Mouse (Mus musculus) forebrain, embryonic 15.5 days (tissue): ENCODE results near the gene Cdkn1a. TPM values are rescaled to one million over a fixed set of nuclear protein-coding genes. Genes with fewer than 3 reads are reported as not detected.

Experiments used
- ATAC-seq: fragments of 200-750 bp; cut with Nextera tagmentation; replicated peaks from 2 replicates; pipeline ENCODE4 v1.8.0; 2017; ENCODE audit warnings: mild to moderate bottlenecking, moderate TSS enrichment, moderate library complexity
- H3K27ac ChIP-seq: fragments of 300-500 bp; sonication (generic); replicated peaks from 2 replicates; pipeline ENCODE4 v1.5.1; 2015; ENCODE audit warnings: mild to moderate bottlenecking, inconsistent platforms
- H3K27me3 ChIP-seq: fragments of 300-500 bp; sonication (generic); 2 replicates; pipeline ENCODE4 v1.6.1; 2015; ENCODE audit warnings: inconsistent platforms
- H3K36me3 ChIP-seq: fragments of 300-500 bp; sonication (generic); 2 replicates; pipeline ENCODE4 v1.6.1; 2015; ENCODE audit warnings: mild to moderate bottlenecking, inconsistent platforms
- H3K4me1 ChIP-seq: fragments of 300-500 bp; sonication (generic); 2 replicates; pipeline ENCODE4 v1.6.1; 2015; ENCODE audit warnings: inconsistent platforms
- H3K4me2 ChIP-seq: fragments of 300-500 bp; sonication (generic); replicated peaks from 2 replicates; pipeline ENCODE4 v1.6.1; 2015; ENCODE audit warnings: mild to moderate bottlenecking, inconsistent platforms
- H3K4me3 ChIP-seq: fragments of 300-500 bp; sonication (generic); 2 replicates; pipeline ENCODE4 v1.5.1; 2015; ENCODE audit warnings: mild to moderate bottlenecking, inconsistent platforms
- H3K9ac ChIP-seq: fragments of 300-500 bp; sonication (generic); replicated peaks from 2 replicates; pipeline ENCODE4 v1.6.1; 2015; ENCODE audit warnings: mild to moderate bottlenecking, inconsistent platforms
- H3K9me3 ChIP-seq: fragments of 300-500 bp; sonication (generic); 2 replicates; pipeline ENCODE4 v1.6.1; 2016; ENCODE audit warnings: inconsistent platforms
- WGBS: fragments of 180-500 bp; shearing (Covaris S2); methylation state at CpG from one replicate; pipeline ENCODE4 v1.1.7; 2015; ENCODE audit warnings: mixed read lengths; 5-methylcytosine and 5-hydroxymethylcytosine counted together
- polyA plus RNA-seq: library from polyadenylated mRNA; unstranded; fragments of >200 nt; fragmentation: Nextera tagmentation; extraction: Ambion mirVana; gene quantifications from 2 replicates; pipeline ENCODE4 v1.2.1, GENCODE M21; 2015

Gene Cdkn1a
- polyA plus RNA-seq, 1 experiment from 2014 or later, result 39.4 TPM

DNA sequence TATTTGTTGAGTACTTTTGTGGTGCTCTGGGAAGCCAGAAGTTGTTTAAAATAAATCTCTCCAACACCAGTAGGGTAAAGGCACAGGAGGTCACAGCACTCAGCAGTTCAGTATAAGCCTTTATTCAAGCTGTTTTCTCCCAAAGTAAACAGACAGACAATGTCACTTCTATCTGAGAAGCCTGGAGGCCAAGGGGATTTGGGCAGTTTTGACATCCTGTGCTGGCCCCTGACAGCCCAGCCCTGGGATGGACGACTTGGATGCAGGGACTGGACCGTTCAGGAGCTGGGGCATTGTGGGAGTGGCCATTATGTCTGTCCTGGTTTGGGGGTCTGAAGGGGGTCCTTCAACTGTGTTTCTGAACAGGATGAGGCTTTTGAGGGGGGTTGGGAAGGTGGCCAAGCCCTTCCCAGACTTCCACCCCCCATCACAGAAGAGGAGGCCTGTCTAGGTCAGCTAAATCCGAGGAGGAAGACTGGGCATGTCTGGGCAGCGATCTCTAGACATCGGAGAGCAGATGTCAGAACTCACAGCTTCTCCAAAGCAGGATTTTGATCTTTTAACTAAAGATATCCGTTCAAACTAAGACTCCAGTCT lies 670 bp downstream of the Cdkn1a start:
- 48% methylated on average over 6 of the region's 6 CpGs for WGBS
- H3K9ac ChIP-seq, result no peak overlapping the region
- H3K27me3 ChIP-seq, result peaks cover 13% of the 10 kb centered on the region; the same call in 1 of the 2 replicates
- H3K9me3 ChIP-seq, result no peaks in the 10 kb centered on the region
- no peak for ATAC-seq
- H3K27ac ChIP-seq, result no peak overlapping the region
- peaks cover 25% of the 10 kb centered on the region for H3K4me1 ChIP-seq
- no peak overlapping the region for H3K4me2 ChIP-seq
- H3K4me3 ChIP-seq, result no peak overlapping the region
- no peaks in the 10 kb centered on the region for H3K36me3 ChIP-seq

DNA sequence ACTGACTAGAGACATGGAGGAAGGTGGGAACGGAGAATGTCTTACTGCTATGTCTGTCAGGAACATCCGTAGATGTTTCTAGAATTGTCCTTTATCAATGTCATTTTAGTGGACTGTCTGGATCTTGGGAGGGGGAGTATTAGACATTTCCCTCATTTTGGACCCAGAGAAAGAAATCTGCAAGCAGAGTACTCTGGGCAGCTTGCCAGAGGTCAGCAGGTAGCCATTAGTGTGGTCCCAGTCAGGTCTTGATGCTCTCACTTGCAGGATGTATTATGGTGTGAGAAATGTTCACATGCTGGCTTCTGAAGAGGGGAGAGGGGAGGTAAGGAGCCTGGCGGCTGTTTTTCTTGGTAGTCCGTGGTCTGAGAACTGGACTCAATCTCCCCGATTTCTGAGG lies 1.7 kb downstream of the Cdkn1a start:
- no peak overlapping the region for H3K27ac ChIP-seq
- no peak overlapping the region for H3K4me2 ChIP-seq
- WGBS, result 61% methylated on average over 5 of the region's 5 CpGs
- no peak for ATAC-seq
- no peaks in the 10 kb centered on the region for H3K9me3 ChIP-seq
- H3K9ac ChIP-seq, result no peak overlapping the region
- no peaks in the 10 kb centered on the region for H3K36me3 ChIP-seq
- peaks cover 25% of the 10 kb centered on the region for H3K4me1 ChIP-seq
- no peak overlapping the region for H3K4me3 ChIP-seq
- H3K27me3 ChIP-seq, result peaks cover 17% of the 10 kb centered on the region; the same call in 1 of the 2 replicates

DNA sequence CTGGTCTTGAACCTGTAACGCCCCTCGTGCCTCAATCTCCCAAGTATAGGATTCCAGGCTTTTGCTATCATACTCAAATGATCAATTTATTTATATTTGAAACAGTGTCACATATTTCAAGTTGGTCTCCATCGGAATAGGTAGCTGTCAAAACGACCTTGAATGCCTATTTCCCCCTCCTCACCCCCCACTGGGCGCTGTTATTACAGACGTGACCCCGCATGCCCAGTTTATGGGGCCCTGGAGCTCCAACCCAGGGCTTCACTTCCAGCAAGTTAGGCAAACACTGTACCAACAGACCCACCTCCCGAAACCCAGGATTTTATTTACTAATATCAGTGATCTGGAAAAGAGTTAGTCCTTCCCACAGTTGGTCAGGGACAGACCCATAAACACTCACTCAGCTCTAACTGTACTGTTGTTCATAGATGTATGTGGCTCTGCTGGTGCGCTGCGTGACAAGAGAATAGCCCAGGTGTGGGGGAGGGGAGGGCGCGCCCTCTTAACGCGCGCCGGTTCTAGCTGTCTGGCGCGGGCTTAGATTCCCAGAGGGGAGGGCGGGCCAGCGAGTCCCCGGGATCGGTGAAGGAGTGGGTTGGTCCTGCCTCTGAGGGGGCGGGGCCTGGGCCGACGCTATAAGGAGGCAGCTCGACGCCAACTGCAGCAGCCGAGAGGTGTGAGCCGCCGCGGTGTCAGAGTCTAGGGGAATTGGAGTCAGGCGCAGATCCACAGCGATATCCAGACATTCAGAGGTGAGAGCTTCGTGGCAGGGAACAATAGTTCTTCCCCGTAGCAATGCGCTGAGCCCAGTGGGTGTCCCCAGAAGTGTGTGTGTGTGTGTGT lies 2.6 kb downstream of the Cdkn1a start:
- Histone ChIP-seq H3K27me3 (peaks cover 17% of the 10 kb centered on the region; the same call in 1 of the 2 replicates), H3K9ac (peak overlapping the region; percentile 54), H3K9me3 (no peaks in the 10 kb centered on the region), H3K36me3 (no peaks in the 10 kb centered on the region), H3K27ac (no peak overlapping the region), H3K4me1 (peaks cover 25% of the 10 kb centered on the region), H3K4me2 (peak overlapping the region; percentile 81), H3K4me3 (peak overlapping the region; percentile 55)
- peak; percentile 86 for ATAC-seq
- 8% methylated on average over 36 of the region's 36 CpGs for WGBS

DNA sequence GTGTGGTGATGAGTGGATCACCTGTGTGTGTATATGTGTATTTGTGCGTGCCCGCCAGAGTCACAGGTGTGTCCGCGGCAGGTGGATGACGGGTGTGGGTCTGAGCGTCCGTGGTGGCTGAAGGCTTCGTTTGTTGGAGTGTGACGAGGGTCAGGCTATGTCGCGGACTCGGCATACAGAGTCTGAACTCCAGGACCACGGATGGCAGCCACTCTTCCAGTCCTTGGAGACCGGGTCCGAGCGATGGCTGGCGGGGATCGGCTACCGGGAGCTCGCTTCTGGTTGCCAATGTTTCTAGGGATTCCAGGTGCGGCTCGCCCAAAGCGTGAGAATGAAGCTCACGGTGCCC lies 3.2 kb downstream of the Cdkn1a start:
- Histone ChIP-seq H3K9me3 (no peaks in the 10 kb centered on the region), H3K27me3 (peaks cover 17% of the 10 kb centered on the region; the same call in 1 of the 2 replicates), H3K9ac (peak overlapping the region; percentile 54), H3K4me3 (peak overlapping the region; percentile 55), H3K4me2 (peak overlapping the region; percentile 81), H3K27ac (no peak overlapping the region), H3K4me1 (peaks cover 25% of the 10 kb centered on the region), H3K36me3 (no peaks in the 10 kb centered on the region)
- ATAC-seq, result peak; percentile 5; the same call in 1 of the 2 replicates
- WGBS, result under 1% methylated on average over 24 of the region's 24 CpGs

DNA sequence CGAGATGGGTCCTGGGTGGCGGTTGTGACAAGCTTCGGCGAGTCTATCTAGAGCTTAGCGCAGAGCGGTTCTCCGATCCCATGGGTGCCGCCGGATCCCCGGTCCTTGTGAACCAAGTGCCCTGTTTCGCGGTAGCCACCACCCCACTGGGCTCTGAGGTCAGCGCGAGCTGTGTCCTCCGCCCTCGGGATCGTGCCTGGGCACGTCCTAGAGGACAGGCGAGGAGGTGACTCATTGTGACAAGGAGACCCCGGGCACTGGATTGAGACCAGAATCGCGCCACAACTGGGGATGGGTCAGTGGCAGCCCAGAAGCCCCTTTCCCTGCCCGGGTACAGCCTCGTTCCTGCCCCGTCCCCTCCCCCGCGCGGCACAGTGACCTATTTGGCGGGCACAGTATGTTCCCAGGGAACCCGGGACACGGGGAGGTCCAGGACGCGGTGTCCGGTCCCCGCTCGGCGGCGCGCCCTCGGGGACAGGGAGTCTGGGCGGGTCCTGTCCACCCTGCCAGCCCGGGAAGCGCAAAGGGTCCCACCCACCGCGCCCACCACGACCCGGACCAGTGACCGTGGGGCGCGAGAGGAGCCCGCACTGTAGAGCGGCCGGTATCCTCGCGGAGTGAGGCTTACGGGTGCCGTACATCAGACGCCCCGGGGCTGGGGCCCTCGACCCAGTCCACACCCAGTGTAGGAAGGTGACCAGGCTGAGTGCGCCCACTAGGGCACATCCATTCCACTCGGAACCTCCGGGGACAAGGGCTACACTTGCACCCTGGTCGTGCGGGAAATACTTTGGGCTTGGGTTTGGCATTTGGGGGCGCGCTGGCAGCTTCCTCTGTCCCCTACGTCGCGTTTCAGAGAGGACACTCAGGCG lies 3.8 kb downstream of the Cdkn1a start:
- Histone ChIP-seq H3K9ac (peak overlapping the region; percentile 54), H3K4me3 (peak overlapping the region; percentile 55), H3K27ac (no peak overlapping the region), H3K9me3 (no peaks in the 10 kb centered on the region), H3K27me3 (peaks cover 17% of the 10 kb centered on the region; the same call in 1 of the 2 replicates), H3K36me3 (no peaks in the 10 kb centered on the region), H3K4me1 (peaks cover 25% of the 10 kb centered on the region), H3K4me2 (peak overlapping the region; percentile 81)
- peak; percentile 67 for ATAC-seq
- 1% methylated on average over 68 of the region's 71 CpGs for WGBS

DNA sequence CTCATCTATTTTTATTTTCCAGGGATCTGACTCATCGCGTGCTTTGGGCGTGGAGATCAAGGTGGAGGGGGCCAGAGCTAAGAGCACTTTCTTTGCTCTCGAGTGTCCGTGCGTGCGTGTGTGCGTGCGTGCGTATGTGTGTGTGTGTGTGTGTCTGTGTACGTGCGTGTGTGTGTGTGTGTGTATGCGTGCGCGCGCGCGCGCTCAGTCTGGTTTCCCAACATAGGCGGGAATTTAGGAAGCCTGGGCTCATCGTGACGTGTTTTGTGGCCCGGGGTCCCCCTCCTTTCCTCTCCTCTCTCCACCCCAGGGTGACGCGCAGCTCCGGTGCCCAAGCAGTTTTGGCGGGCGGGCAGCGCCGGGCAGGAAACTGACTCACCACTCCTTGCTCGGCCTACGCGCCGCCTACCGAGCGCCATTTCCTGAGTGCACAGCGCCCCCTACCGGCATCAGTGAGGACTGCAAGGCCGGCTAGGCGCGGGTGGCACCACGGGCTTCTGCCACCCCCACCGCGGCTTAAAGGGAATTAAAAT lies 4.5 kb downstream of the Cdkn1a start:
- H3K36me3 ChIP-seq, result no peaks in the 10 kb centered on the region
- H3K4me3 ChIP-seq, result peak overlapping the region; percentile 55
- peak overlapping the region; percentile 81 for H3K4me2 ChIP-seq
- ATAC-seq, result peak; percentile 83
- under 1% methylated on average over 44 of the region's 44 CpGs for WGBS
- H3K9ac ChIP-seq, result peak overlapping the region; percentile 54
- peaks cover 17% of the 10 kb centered on the region; the same call in 1 of the 2 replicates for H3K27me3 ChIP-seq
- 0 out of 2 replicates have a peak overlapping the region, but pooled peaks have one; percentile 41 for H3K27ac ChIP-seq
- peaks cover 25% of the 10 kb centered on the region for H3K4me1 ChIP-seq
- no peaks in the 10 kb centered on the region for H3K9me3 ChIP-seq

DNA sequence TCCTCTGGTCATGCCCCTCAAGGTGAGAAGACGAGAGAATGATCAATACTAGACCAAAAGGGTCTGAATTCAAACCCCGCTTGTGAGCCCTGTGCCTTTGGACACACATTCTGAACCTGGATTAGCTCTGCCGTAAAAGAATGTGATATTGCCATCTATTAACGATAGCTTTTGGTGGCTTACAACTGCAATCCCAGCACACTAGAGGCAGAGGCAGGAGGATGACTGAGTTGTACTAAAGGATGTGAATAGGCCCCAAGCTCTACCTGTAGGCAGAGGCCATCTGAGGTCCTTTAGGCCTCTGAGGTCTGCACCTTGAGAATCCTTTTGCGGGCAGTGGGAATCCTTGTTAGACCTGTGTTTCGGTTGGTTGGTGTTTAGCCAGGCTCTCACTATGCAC lies 5.5 kb downstream of the Cdkn1a start:
- ATAC-seq, result no peak
- 90% methylated on average over 6 of the region's 6 CpGs for WGBS

DNA sequence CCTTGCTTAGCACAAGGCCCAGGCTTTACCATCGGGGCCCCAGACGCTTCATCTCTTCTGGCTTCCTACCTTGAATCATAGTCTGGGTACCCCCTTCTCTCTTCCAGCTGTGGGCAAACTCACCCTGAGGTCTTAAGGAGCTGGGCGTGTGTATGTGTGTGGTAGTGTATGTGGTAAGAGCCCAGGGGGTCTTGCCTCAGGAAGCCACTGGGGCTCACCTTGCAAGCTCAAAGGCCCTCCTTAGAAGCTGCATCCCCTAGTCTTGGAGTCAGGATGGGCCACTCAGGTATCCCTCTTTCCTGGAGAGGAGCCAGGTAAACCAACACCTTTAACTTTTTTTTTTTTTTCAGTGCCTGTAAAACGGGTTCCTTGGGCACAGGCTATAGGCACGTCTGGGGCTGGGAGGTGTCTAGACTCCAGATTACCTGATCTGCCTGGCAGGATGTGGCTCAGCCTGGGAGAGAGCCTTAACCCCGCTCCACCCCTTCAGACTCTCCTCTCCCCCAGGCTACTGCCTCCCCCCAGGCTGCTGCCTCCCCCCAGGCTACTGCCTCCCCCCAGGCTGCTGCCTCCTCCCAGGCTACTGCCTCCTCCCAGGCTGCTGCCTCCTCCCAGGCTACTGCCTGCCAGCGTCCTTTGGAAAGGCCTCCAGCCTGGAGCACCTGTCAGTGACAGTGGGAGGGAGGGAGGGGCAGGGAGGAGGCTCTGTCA lies 6.2 kb downstream of the Cdkn1a start:
- ATAC-seq, result no peak
- 56% methylated on average over 7 of the region's 7 CpGs for WGBS

More for the DNA sequence above, 5.5 kb downstream of the Cdkn1a start:
- Histone ChIP-seq H3K27me3 (peaks cover 17% of the 10 kb centered on the region; the same call in 1 of the 2 replicates), H3K4me3 (no peak overlapping the region), H3K9me3 (no peaks in the 10 kb centered on the region), H3K27ac (no peak overlapping the region), H3K4me2 (no peak overlapping the region), H3K9ac (no peak overlapping the region), H3K36me3 (no peaks in the 10 kb centered on the region), H3K4me1 (peaks cover 25% of the 10 kb centered on the region)

DNA sequence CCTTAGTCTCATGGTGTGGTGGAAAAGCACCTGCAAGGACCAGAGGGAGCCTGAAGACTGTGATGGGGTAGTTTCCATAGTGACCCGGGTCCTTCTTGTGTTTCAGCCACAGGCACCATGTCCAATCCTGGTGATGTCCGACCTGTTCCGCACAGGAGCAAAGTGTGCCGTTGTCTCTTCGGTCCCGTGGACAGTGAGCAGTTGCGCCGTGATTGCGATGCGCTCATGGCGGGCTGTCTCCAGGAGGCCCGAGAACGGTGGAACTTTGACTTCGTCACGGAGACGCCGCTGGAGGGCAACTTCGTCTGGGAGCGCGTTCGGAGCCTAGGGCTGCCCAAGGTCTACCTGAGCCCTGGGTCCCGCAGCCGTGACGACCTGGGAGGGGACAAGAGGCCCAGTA lies 7.5 kb downstream of the Cdkn1a start:
- Histone ChIP-seq H3K9me3 (no peaks in the 10 kb centered on the region), H3K4me2 (no peak overlapping the region), H3K36me3 (no peaks in the 10 kb centered on the region), H3K9ac (no peak overlapping the region), H3K27ac (no peak overlapping the region), H3K27me3 (peaks cover 8% of the 10 kb centered on the region; the same call in 1 of the 2 replicates), H3K4me1 (peaks cover 22% of the 10 kb centered on the region), H3K4me3 (no peak overlapping the region)
- no peak for ATAC-seq
- 93% methylated on average over 24 of the region's 24 CpGs for WGBS

More for the DNA sequence above, 6.2 kb downstream of the Cdkn1a start:
- H3K9ac ChIP-seq, result no peak overlapping the region
- no peaks in the 10 kb centered on the region for H3K36me3 ChIP-seq
- H3K4me3 ChIP-seq, result no peak overlapping the region
- H3K4me2 ChIP-seq, result no peak overlapping the region
- peaks cover 25% of the 10 kb centered on the region for H3K4me1 ChIP-seq
- no peaks in the 10 kb centered on the region for H3K9me3 ChIP-seq
- no peak overlapping the region for H3K27ac ChIP-seq
- H3K27me3 ChIP-seq, result peaks cover 17% of the 10 kb centered on the region; the same call in 1 of the 2 replicates

DNA sequence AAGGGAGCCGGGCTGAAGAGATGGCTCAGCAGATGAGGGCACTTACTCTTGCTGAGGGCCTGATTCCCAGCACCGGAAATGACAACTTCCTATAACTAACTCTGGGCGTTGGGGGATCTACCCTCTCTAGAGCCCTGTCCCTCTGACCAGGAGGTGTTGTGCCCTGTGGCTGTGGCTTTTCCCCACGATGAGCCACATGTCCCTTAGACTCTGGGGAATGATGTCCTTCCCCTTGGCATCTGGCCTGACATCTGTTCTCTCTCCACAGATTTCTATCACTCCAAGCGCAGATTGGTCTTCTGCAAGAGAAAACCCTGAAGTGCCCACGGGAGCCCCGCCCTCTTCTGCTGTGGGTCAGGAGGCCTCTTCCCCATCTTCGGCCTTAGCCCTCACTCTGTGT lies 8.3 kb downstream of the Cdkn1a start:
- Histone ChIP-seq H3K27me3 (peaks cover 8% of the 10 kb centered on the region; the same call in 1 of the 2 replicates), H3K4me1 (peaks cover 14% of the 10 kb centered on the region), H3K9ac (no peak overlapping the region), H3K4me2 (no peak overlapping the region), H3K4me3 (no peak overlapping the region), H3K36me3 (no peaks in the 10 kb centered on the region), H3K27ac (no peak overlapping the region), H3K9me3 (no peaks in the 10 kb centered on the region)
- ATAC-seq, result no peak
- WGBS, result 88% methylated on average over 8 of the region's 8 CpGs

DNA sequence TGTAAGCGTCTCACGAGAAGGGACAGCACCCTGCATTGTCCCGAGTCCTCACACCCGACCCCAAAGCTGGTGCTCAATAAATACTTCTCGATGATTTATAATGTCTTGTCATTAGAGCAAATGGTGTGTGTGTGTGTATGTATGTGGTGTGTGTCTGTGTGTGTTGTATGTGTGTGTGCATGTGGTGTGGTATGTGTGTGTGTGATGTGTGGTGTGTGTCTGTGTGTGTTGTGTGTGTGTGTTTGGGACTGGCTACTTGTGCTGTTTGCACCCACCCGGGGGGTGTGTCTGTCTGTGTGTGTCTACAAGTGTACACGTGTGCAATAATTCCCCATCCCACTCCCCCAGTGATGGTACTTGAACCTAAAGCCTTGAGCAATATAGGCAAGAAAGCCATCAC lies 9.9 kb downstream of the Cdkn1a start:
- H3K4me1 ChIP-seq, result peaks cover 2% of the 10 kb centered on the region; the same call in 1 of the 2 replicates
- no peak overlapping the region for H3K4me3 ChIP-seq
- no peaks in the 10 kb centered on the region for H3K9me3 ChIP-seq
- H3K4me2 ChIP-seq, result no peak overlapping the region
- WGBS, result 95% methylated on average over 7 of the region's 7 CpGs
- H3K36me3 ChIP-seq, result no peaks in the 10 kb centered on the region
- no peak overlapping the region for H3K9ac ChIP-seq
- no peak overlapping the region for H3K27ac ChIP-seq
- ATAC-seq, result no peak
- peaks cover 5% of the 10 kb centered on the region; the same call in 1 of the 2 replicates for H3K27me3 ChIP-seq
